Mouse (Mus musculus) macrophage (primary cell): ENCODE measurements around the gene 2510002D24Rik. TPM values are rescaled to one million over a fixed set of nuclear protein-coding genes. Genes with fewer than 3 reads are reported as not detected.

Experiments used
- H3K27ac ChIP-seq: fragments of 350-480 bp; formaldehyde crosslinking; 2 replicates; pipeline ENCODE4 v1.9.0; 2021
- H3K36me3 ChIP-seq: fragments of 350-480 bp; formaldehyde crosslinking; 2 replicates; pipeline ENCODE4 v1.9.0; 2021; ENCODE audit errors: inconsistent target
- H3K4me3 ChIP-seq: fragments of 350-480 bp; formaldehyde crosslinking; 2 replicates; pipeline ENCODE4 v1.9.0; 2021; ENCODE audit errors: inconsistent target
- H3K79me2 ChIP-seq: fragments of 350-480 bp; formaldehyde crosslinking; 2 replicates; pipeline ENCODE4 v1.9.0; 2021; ENCODE audit errors: inconsistent target
- WGBS: methylation state at CpG from one replicate; pipeline ENCODE4 v1.1.7; 2026; ENCODE audit warnings: inconsistent platforms; ENCODE audit not compliant: missing documents; 5-methylcytosine and 5-hydroxymethylcytosine counted together
- polyA plus RNA-seq: library from polyadenylated mRNA; stranded (reverse); fragments of 250-400 nt; gene quantifications from 3 replicates; pipeline ENCODE4 v1.2.4, GENCODE M21; 2018; ENCODE audit warnings: inconsistent platforms
- total RNA-seq, 78 experiments: library from RNA; depleted of rRNA; stranded (reverse); fragments of 250-400 nt; gene quantifications; 1 replicate in 9 of 78; 2 replicates in 24 of 78; 3 replicates in 43 of 78; 4 replicates in 2 of 78; pipeline ENCODE4 v1.2.4; 2018; ENCODE audit warnings: inconsistent platforms in 56 of 78

The 2510002D24Rik gene
- total RNA-seq (2018; cell fraction: chromatin; rRNA removed) = 10 to 100 TPM in 2 of 26 experiments, 1 to 10 TPM in 22, under 1 TPM in 1, not detected in 1; 0.77 to 13.2 (median 5.4) TPM
- 1 to 10 TPM; 1.7 to 5.4 (median 4.3) TPM for total RNA-seq (2018; cell fraction: cytosol; rRNA removed)
- total RNA-seq (2018; cell fraction: nucleus; rRNA removed) = 10 to 100 TPM in 8 of 26 experiments, 1 to 10 TPM in 18; 1.4 to 13.7 (median 7.6) TPM
- polyA plus RNA-seq = 4.3 to 5.8 TPM (median 5.6 TPM) in 3 replicates

GRCm38 (mm10) chr16:18836468-18837208 is at the start of gene 2510002D24Rik, which contains the start of gene Gm28539:
Gene 2510002D24Rik (plus strand): TSS chr16:18836578.
Gene Gm28539 (plus strand): TSS chr16:18836584.
- Histone ChIP-seq H3K79me2 (no peaks in the 10 kb centered on the region), H3K4me3 (peak within 1 kb of the TSS; percentile 53), H3K27ac (no peak within 1 kb of the TSS), H3K36me3 (peaks cover 18% of the 10 kb centered on the region; the same call in 1 of the 2 replicates)
- whole genome bisulfite sequencing = 3% methylated on average over 46 of the region's 46 CpGs

- 95% methylated on average over 10 of the region's 10 CpGs for WGBS
- no peak overlapping the region for H3K27ac ChIP-seq
- no peaks in the 10 kb centered on the region for H3K79me2 ChIP-seq
These were observed 49.7 kb upstream of the 2510002D24Rik start for GRCm38 (mm10) chr16:18786652-18787051.

GRCm38 (mm10) chr16:18788627-18789406 is 47.6 kb upstream of the 2510002D24Rik start:
- Histone ChIP-seq H3K4me3 (no peak overlapping the region), H3K79me2 (no peaks in the 10 kb centered on the region), H3K27ac (no peak overlapping the region), H3K36me3 (no peaks in the 10 kb centered on the region; the same call in 1 of the 2 replicates)
- WGBS = 67% methylated on average over 9 of the region's 10 CpGs

More at GRCm38 (mm10) chr16:18786652-18787051, 49.7 kb upstream of the 2510002D24Rik start:
- no peaks in the 10 kb centered on the region; the same call in 1 of the 2 replicates for H3K36me3 ChIP-seq
- no peak overlapping the region for H3K4me3 ChIP-seq

- no peaks in the 10 kb centered on the region for H3K36me3 ChIP-seq
- no peak overlapping the region for H3K27ac ChIP-seq
- no peak overlapping the region for H3K4me3 ChIP-seq
- 94% methylated on average over 11 of the region's 11 CpGs for WGBS
- no peaks in the 10 kb centered on the region for H3K79me2 ChIP-seq
These were observed 41.0 kb upstream of the 2510002D24Rik start for GRCm38 (mm10) chr16:18795223-18795899.

GRCm38 (mm10) chr16:18796645-18797044 is 39.7 kb upstream of the 2510002D24Rik start:
- no peaks in the 10 kb centered on the region for H3K36me3 ChIP-seq
- 91% methylated on average over 7 of the region's 7 CpGs for WGBS
- H3K79me2 ChIP-seq = no peaks in the 10 kb centered on the region
- no peak overlapping the region for H3K27ac ChIP-seq
- H3K4me3 ChIP-seq = no peak overlapping the region

GRCm38 (mm10) chr16:18798151-18798550 is 38.2 kb upstream of the 2510002D24Rik start:
- H3K79me2 ChIP-seq = no peaks in the 10 kb centered on the region
- WGBS = 93% methylated on average over 5 of the region's 5 CpGs
- H3K4me3 ChIP-seq = no peak overlapping the region
- no peak overlapping the region for H3K27ac ChIP-seq
- no peaks in the 10 kb centered on the region for H3K36me3 ChIP-seq

- H3K36me3 ChIP-seq = no peaks in the 10 kb centered on the region
- H3K4me3 ChIP-seq = no peak overlapping the region
- H3K79me2 ChIP-seq = no peaks in the 10 kb centered on the region
- no peak overlapping the region for H3K27ac ChIP-seq
- WGBS = 77% methylated on average over 2 of the region's 2 CpGs
These were observed 37.5 kb upstream of the 2510002D24Rik start for GRCm38 (mm10) chr16:18798841-18799240.

GRCm38 (mm10) chr16:18805746-18806145 is 30.6 kb upstream of the 2510002D24Rik start:
- peaks cover 5% of the 10 kb centered on the region for H3K79me2 ChIP-seq
- H3K4me3 ChIP-seq = no peak overlapping the region
- no peak overlapping the region for H3K27ac ChIP-seq
- 96% methylated on average over 2 of the region's 2 CpGs for WGBS
- H3K36me3 ChIP-seq = no peaks in the 10 kb centered on the region

- H3K36me3 ChIP-seq = no peaks in the 10 kb centered on the region
- H3K27ac ChIP-seq = no peak overlapping the region
- no peak overlapping the region for H3K4me3 ChIP-seq
- H3K79me2 ChIP-seq = peaks cover 30% of the 10 kb centered on the region
- 14% methylated on average over 5 of the region's 5 CpGs for WGBS
These were observed 27.4 kb upstream of the 2510002D24Rik start for GRCm38 (mm10) chr16:18809001-18809400.

- H3K4me3 ChIP-seq = peak overlapping the region; percentile 90
- H3K27ac ChIP-seq = peak overlapping the region; percentile 82
- H3K79me2 ChIP-seq = peaks cover 51% of the 10 kb centered on the region
- peaks cover 15% of the 10 kb centered on the region; the same call in 1 of the 2 replicates for H3K36me3 ChIP-seq
- 4% methylated on average over 5 of the region's 5 CpGs for WGBS
These were observed 25.3 kb upstream of the 2510002D24Rik start for GRCm38 (mm10) chr16:18811032-18811431.

GRCm38 (mm10) chr16:18811468-18812384 is 24.7 kb upstream of the 2510002D24Rik start, which contains the start of the genes Ufd1 and Cdc45:
Gene Ufd1 (plus strand): TSS chr16:18811779.
Gene Cdc45 (minus strand): TSS chr16:18811987.
- peaks cover 58% of the 10 kb centered on the region for H3K79me2 ChIP-seq
- 1% methylated on average over 42 of the region's 42 CpGs for whole genome bisulfite sequencing
- H3K36me3 ChIP-seq = peaks cover 22% of the 10 kb centered on the region; the same call in 1 of the 2 replicates
- H3K27ac ChIP-seq = peak within 1 kb of the TSS; percentile 82
- H3K4me3 ChIP-seq = peak within 1 kb of the TSS; percentile 90

- Histone ChIP-seq H3K36me3 (peaks cover 28% of the 10 kb centered on the region; the same call in 1 of the 2 replicates), H3K27ac (peak overlapping the region; percentile 82), H3K79me2 (peaks cover 59% of the 10 kb centered on the region), H3K4me3 (peak overlapping the region; percentile 90)
- 2% methylated on average over 31 of the region's 31 CpGs for WGBS
These were observed 23.9 kb upstream of the 2510002D24Rik start for GRCm38 (mm10) chr16:18812385-18812910.

GRCm38 (mm10) chr16:18822356-18822755 is 14.0 kb upstream of the 2510002D24Rik start:
- Histone ChIP-seq H3K79me2 (no peaks in the 10 kb centered on the region), H3K4me3 (no peak overlapping the region), H3K36me3 (peaks cover 98% of the 10 kb centered on the region), H3K27ac (no peak overlapping the region)
- WGBS = no CpG with 5 or more reads among the region's 1 CpGs
